Mouse (Mus musculus) brain, embryonic 14.5 days (tissue): ENCODE data around the gene Gtf2a1.

Source experiments
- CTCF ChIP-seq: fragments of 200-500 bp; IDR thresholded peaks from 2 replicates; pipeline ENCODE4 v1.5.1; 2012; ENCODE audit warnings: inconsistent platforms, mild to moderate bottlenecking, moderate library complexity, borderline replicate concordance; ENCODE audit not compliant: insufficient read depth, insufficient read length; ENCODE audit errors: extremely low read depth
- POLR2A ChIP-seq: fragments of 200-500 bp; IDR thresholded peaks from 2 replicates; pipeline ENCODE4 v1.6.1; 2012; ENCODE audit warnings: mild to moderate bottlenecking, inconsistent platforms, borderline replicate concordance; ENCODE audit not compliant: poor library complexity, insufficient read depth, insufficient read length, severe bottlenecking; ENCODE audit errors: extremely low read depth

GRCm38 (mm10) chr12:91587077-91587476 is 3.2 kb downstream of the Gtf2a1 start:
- no peak for TF ChIP-seq CTCF
- TF ChIP-seq POLR2A = no peak
